Mouse (Mus musculus) thymus, adult 18-20 months (tissue): ENCODE data around the gene Cntn3.

Experiments used
- DNase-seq, 2 experiments: peaks; one replicate each; pipeline ENCODE4 v3.0.0; 2022; ENCODE audit warnings: mixed read lengths in 2 of 2

Gene Cntn3

DNA sequence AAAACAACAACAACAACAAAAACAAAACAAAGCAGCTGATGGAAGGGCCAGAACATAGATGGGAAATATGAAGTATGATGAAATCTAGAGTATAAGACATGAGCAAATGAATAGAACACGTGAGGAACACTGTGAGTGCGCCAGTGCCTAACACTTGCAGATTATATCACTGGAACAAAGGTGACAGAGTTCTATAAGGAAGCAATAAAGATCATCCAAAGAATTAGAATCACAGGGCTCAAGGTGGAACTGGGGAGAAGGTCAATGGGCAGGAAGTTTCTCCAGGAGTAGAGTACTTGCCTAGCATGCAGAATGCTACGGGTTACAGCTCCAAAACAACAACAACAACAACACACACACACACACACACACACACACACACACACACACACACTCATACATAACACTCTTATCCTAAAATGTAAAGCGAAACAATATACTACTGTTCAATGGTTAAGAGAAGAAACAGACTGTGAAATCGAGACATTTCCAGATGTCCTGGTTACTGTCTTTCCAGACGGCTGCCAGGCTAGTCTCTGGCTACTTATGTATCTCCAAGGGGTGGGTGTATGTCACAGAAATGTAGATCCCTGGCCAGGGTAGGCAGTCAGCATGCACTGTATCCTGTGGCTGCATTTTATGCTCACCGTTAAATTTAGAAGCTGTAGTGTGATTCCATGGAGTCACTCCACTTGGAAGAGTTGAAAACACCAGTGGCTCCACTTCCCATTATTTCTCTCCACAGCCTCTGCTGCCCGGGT lies 94.4 kb downstream of the Cntn3 start:
- no peak for DNase-seq

DNA sequence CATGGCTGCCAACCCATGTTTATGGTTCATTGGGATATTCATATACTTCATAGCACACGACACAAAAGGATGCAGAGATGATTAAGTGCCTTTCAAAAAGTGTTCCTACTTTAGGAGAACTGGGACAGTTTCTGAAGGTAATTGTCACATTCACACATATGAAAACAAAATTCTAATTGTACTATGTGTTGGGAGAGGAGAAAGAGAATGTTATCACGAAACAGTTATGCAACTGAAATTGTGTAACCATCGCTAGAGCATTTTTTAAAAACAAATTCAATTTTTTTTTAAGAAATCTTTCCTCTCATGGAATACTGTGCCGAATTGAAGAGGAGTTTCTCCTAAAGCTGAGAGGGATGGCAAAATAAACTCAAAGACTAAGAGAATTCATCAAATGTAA lies 134.5 kb downstream of the Cntn3 start:
- no peak for DNase-seq

DNA sequence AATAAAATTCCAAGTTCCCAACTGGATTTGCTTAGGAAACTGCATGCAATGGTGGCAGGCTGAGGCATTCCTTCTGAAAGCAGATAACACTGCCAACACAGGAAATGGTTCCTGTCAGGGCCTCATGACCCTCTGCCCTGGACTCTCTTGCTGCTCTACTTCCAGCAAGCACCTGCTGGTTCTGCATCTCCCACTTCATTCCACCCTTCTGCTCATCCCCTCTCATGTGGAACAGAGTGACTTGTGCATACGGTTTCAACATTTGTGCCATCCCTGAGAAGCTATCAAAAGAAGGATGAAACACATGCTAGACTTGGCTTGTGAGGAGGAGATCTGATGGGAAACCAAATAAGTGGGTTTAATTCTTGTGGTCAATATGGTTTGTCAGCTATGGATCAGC lies 145.4 kb downstream of the Cntn3 start:
- DNase-seq, result no peak

DNA sequence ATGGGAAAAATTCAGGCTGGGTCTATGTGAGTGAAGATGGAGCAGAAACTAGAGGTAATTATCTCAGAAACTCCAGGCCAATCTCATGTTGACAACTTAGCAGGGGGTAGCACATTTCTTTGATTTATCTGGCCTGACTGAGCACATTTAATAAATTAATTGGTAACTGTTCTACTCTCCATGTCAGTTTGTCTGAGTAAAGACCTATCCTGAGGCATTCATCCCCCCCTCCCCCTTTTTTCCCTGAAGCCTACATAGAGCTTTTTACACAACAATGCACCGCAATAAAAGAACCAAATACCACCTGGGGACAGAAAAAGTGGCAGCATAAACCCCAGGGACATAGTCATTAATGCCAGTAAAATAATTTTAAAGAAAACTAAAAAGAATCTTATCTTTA lies 151.1 kb downstream of the Cntn3 start:
- no peak for DNase-seq

DNA sequence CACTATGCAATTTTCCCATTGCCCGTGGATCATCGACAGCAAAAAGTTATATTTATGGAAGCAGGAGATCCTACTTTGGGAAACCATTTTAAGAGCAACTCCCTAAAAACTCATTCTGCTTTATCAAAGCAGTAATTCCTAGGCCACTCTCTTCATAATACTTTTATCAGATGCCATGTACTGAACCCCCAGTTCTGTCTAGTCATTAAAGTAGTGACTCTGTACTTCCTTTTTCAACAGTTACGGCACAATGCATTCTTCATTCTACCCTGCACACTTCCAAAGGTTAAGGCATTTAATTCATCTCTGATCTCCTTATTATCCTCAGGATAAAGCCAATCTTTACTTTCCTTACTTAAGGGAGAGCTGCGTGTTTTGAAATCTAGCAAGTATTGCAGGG lies 184.3 kb downstream of the Cntn3 start:
- DNase-seq, result no peak

DNA sequence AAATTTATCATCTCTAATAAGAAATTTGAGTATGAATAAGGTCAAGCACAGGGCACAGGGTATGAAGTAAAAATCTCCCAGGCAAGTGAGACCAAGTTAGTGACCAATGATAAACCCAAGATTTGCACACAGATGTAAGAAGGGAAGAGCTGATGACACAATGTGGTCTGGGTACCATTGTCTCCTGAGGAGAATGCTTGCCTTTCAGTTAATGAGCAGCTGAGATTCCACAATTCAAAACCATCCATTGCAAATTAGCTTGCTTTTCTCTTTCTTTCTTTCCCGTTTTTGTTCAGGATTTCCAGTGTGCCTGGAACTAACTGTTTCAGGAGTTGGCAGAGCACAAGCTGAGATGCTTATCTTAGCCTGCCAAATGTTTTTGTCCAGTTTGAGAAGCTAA lies 200.8 kb downstream of the Cntn3 start:
- DNase-seq, result no peak

DNA sequence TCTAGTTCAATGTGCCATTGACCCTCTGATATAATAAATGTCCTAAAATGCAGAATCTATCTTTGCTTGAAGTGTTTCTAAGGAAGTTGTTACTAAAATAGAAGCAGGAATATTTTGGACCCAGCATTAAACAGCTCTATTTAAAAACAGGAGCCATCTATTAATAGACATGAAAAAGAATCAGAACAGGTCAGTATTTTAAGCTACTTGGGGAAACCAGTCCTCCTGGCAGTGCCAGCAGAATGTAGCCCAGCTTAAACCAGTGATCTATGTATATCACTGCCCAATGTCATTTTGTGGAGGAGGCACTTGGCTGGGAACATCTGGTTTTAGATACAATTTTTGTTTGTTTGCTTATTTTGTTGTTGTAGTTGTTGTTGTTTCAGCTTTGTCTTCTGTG lies 209.0 kb downstream of the Cntn3 start:
- no peak for DNase-seq

DNA sequence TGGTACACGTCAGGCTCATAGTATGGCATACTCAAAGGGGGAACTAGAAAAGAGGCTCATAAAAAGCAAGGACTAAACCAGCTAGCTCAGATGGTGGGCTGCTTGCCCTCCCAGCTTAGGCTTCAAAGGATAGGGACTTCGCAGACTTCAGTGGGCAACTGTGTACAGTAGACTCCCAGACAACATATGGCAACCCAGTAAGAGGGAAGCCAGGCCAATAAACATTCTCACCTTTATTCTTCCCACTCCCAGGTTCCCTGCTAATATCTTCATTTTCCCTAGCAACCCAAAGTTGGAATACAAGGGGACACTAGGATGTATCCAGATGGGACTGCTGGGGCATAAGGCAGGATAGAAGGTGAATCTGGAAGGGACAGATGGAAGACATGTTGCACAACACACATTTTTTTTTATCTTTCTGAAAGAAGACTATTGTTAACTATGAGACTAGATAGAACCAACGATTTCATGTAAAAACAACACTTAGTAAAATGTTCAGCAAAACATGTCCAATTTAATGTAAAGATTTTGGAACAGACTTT lies 209.5 kb downstream of the Cntn3 start:
- no peak for DNase-seq

DNA sequence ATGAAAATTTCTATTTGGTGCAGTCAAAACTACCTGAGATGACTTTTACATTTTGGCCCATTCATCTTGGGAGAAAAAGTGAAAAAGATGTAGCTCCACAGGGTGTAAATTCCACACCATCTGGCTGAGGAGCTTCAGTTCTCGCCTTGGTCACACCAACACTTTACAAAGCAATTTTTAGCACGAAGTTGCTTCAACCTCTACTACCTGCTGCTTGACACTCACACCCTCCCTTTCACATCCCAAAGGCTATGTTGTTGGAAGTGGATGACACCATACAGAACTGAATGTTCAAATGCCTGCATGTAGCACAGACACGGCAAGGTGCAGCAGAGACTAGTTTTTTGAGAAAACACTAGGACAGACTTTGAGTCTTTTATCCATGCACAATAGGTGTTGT lies 240.8 kb downstream of the Cntn3 start:
- no peak for DNase-seq

DNA sequence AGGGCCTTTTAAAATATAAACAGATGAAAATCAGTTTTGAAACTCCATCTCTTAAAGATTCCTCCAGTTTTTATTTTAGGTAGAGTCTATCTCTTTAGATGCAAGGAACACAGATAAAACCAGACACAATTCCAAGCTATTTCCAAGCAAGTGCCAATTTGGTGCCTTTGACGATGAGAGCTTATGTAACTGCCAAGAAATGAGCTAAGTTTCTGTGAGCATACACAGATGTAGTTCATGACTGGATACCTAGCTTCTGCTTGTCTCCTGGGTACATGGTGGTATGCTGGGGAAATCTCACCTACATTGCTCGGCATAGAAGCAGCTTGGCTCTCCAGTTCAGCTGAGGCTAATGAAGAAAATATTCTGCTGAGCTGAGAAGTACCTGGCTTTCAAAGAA lies 246.2 kb downstream of the Cntn3 start:
- no peak for DNase-seq

DNA sequence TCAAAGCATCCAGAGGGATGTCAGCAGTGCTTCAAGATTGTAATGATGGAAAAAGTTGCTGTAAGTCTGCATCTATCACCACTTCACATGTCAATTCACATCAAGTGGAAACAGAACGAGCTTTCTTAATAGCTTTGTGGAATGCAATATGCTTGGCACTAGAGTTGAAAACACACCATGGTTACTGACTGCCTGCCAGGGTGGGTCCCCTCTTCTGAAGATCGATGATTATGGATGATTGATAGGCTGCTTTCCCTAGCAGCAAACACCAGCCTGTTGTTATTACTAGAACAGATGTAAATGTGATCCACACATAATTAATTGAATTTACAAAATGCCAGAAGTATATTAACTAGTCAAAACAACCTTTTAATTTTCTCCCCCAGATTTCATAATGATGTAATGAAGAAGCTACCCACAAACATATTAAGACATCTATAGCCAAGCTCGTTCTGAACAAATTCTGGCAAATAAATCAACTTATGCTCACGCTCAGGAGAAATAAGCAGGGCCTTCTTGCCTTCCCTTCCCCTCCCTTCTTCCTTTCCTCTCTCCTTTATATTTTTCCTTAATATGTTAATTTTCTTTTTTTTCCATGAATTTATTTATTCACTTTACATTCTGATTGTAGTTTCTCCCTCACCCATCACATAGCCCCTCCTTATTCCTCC lies 250.2 kb downstream of the Cntn3 start:
- no peak for DNase-seq

DNA sequence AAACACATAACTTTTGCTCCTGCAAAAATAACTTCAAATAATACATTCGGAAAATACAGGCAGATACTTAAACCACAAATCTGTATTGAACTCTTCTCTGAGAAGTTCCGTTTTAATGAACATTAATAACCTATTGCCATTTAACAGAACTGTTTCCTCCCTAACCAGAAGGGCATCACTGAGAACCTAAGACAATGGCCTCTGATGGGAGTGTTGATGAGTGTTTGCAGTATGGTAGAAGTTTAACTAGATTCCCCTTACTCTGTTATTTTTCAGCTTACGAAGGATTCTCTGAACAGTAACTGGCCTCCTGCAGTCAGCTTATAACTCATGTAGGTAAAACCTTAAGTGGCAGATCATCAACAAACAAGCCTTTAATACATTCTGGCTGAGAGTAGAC lies 253.1 kb downstream of the Cntn3 start:
- DNase-seq, result no peak

DNA sequence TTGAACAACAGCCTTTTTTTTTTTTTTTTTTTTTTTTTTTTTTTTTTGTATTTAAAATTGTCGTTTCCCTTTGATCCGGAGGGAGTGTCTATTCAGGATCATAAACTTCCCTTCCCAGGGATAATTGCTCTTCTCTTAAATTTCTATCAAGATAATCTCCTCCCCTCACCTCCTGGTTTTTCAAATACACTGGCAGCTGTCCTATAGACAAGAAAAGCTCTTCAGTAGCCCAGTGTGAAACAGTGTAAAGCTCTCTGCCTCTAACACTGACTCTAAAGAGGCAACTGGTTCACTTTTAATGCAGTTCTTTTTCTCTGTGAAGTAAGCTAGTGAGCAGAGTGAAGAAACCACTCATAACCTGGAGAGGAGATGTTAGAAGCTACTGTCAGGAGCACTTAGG lies 290.0 kb downstream of the Cntn3 start:
- DNase-seq, result no peak

DNA sequence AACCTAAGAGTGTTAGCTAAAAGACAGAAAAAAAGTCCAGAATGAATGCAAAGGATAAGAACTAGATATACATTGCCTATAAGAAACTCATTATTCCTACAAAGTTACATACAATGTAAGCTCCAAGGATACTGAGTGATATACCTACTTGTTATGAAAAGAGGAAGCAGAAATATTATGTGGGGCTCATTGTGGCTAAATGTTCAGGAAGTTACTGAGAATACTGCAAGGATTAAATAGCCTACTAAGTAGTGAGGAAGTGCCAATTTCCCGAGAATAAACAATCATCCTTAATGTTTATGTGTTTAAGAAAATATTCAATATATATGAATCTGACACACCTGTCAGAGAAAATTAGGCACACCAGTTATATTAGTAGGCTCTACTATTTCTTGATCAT lies 341.9 kb downstream of the Cntn3 start:
- no peak for DNase-seq

DNA sequence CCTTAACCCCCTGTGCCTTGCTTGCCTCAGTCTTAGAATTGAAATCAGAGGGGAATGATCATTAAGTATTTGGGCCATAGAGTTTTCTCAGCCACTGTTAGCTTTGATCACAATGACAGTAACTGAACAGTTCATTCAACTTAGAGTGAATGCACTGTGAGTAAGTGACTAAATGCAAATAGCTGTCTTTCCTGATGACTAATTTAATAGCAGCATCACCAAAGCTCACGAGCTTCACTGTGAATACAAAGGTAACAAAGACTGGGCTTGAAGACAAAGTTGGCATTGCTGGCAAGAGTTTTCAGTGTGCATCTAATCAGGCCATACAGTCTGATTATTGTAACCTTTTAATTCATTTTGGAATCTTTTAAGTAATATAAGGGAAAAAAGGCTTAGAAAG lies 386.6 kb downstream of the Cntn3 start:
- DNase-seq, result no peak

DNA sequence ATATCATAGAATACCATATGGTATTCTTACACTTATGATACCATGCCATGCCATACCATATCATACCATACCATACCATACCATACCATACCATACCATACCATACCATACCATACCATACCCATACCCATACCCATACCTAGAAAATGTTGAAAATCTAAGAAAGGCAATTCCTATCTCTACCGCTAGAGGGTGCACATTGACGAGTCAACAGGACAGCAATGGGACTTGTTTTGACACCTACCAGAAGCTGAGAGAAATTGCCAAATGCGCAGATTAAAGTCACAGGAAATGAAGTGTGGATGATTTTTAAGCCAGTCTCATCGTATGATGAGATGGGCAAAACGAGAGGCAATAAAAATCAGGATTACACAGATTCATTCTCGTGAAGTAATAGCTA lies 402.0 kb downstream of the Cntn3 start:
- DNase-seq, result no peak

DNA sequence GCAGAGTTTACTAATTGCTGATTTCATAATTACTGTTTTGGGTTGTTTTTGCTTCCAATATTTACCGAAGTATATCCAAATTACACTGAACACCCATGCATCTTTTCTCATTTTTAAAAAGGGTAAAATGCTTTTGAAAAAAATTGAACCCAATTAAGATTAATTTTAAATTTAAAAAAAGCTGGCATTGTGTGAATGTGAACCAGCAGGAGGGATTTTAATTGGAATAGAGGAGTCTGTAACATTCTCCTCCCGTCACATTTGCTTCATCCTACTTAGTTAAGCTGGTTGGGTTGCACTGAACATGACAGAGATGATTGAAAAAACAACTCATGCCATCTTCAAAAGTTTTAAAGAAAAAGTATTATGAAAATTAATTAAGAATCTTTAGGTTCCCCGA lies 411.7 kb downstream of the Cntn3 start:
- DNase-seq, result no peak

DNA sequence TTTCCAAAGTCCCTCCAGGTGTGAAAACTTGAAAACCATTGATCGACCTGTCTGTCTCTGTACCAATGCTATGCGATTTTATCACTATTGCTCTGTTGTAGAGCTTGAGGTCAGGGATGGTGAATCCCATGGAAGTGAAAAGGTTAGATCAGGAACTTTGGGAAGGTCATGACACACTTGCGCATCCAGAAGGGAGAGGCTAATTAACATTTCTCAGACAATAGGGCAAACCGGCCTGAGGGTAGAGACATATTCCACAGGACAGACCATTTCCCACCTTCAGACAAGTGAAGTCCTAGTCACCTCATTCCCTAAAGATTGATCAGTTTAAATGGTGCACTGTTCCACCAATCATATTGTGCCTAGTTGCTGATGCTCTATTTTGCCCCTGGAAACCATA lies 451.2 kb downstream of the Cntn3 start:
- DNase-seq, result no peak

DNA sequence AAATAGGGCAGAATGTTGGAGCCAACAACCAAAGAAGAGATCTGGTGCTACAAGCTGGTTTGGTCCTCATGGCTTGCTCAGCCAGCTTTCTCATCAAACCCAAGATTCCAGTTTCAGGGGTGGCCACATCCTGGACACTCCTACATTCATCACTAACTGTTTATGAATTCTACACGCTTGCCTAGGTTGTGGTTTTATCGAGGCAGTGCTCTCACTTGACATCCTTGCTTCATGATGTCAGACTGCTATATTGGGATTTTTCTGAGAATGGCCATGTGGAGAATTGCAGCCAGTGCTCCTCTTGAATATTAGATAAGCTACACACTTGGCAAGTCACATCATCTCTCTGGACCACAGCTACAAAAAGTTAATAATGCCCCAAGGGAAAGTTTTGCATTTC lies 452.9 kb downstream of the Cntn3 start:
- DNase-seq, result no peak

DNA sequence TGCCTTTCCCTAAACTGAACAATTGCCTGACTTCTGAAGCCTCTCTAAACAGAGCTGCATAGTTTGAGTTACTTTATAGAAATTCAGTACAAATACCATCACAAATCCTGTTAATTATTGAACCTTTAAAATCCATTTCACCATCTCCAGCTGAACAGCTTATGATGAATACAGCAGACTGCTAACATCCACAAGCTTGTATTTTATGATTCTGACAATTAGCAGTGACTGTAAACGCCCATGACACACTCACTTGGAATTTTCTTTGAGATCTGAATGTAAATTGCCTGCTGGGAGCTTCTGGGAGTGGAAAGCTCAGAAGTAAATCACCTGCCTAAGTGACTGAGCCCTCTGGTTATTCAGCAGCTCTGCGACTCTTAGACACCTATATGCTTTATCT lies 459.3 kb downstream of the Cntn3 start:
- DNase-seq, result no peak
